Mouse (Mus musculus): ENCODE data around the gene Rbpj.

- no peak for TF ChIP-seq TCF12 (IDR thresholded peaks at IDR 0.05; ENCODE audit: insufficient read depth, poor library complexity, severe bottlenecking)
- TF ChIP-seq POLR2AphosphoS2 (IDR thresholded peaks at IDR 0.05; ENCODE audit: insufficient read length, low read depth), result no peak
- no peak for TF ChIP-seq POLR2A (IDR thresholded peaks at IDR 0.05; ENCODE audit: insufficient read length, low read depth)
Measured at GRCm38 (mm10) chr5:53554180-53554579, 88.2 kb downstream of the Rbpj start.

Measured in myocyte (in vitro differentiated cells).